Mouse (Mus musculus) brain, embryonic 14.5 days (tissue): ENCODE data around the gene Samd8.

Source experiments
- CTCF ChIP-seq: fragments of 200-500 bp; IDR thresholded peaks from 2 replicates; pipeline ENCODE4 v1.5.1; 2012; ENCODE audit warnings: inconsistent platforms, mild to moderate bottlenecking, moderate library complexity, borderline replicate concordance; ENCODE audit not compliant: insufficient read depth, insufficient read length; ENCODE audit errors: extremely low read depth
- POLR2A ChIP-seq: fragments of 200-500 bp; IDR thresholded peaks from 2 replicates; pipeline ENCODE4 v1.6.1; 2012; ENCODE audit warnings: mild to moderate bottlenecking, inconsistent platforms, borderline replicate concordance; ENCODE audit not compliant: poor library complexity, insufficient read depth, insufficient read length, severe bottlenecking; ENCODE audit errors: extremely low read depth

DNA sequence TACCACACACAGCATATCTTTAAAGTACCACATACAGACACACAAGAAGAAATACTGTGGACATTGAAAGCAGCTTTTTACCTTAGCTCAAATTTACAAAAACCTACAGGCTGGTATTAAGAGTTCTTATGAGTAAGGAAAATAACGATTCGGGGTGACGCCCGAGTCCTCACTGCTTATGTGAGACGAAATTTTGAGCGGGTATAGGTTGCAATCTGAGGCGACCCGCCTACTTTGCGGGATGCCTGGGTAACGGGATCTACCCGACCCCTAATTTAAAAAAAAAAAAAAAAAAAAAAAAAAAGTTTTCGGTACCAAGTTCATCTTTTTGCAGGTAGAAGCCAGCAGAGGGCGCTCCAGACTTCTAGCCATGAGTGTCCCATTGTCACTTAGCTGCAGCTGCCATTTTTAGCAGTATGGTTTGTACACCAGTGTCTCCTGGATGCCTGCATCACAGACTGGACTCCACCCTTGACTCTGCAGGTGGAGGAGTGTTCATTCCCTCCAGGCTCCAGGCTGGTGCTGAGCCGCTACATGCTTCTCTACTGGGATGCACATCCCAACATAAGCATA is 62.3 kb downstream of the Samd8 start:
- TF ChIP-seq POLR2A (no peak), CTCF (peak; percentile 52; the same call in 1 of the 2 replicates)
